16 mouse cellular contexts compared by ENCODE assay signal in genomic region chr11:87004960-87005755, GRCm38 (mm10). TPM values are rescaled to one million over a fixed set of nuclear protein-coding genes. Genes with fewer than 3 reads are reported as not detected.
A peak's percentile ranks its signal among the peaks of the same experiment; 100 is the strongest.
DNase-seq lines count a peak whose midpoint lies in the region; ATAC-seq and TF ChIP-seq lines count a peak whose summit lies in the region.
"Had no signal": no experiment of that assay in that cellular context is flagged by ENCODE, and none has a peak within 500 bp of the region (broad histone marks: within the 10 kb centered on the region; RNA-seq: fewer than 3 reads in every experiment).

No protein-coding gene starts in this region.

- DNase-seq in stomach, postnatal 0 days (ENCODE audit: low spot score), result no peak
- peak; percentile 52 for DNase-seq in kidney, postnatal 0 days (ENCODE audit: low spot score)
- DNase-seq in adrenal gland, postnatal 14 days, result no peak
- DNase-seq: gastrocnemius, postnatal 14 days; layer of hippocampus, adult 9-11 months had no signal

- no peak for ATAC-seq in intestine, embryonic 16.5 days
- ATAC-seq in intestine, embryonic 15.5 days, result no peak
- ATAC-seq in stomach, embryonic 14.5 days (ENCODE audit: insufficient number of reproducible peaks, insufficient read depth, low FRiP score, low read depth), result no peak
- no peak for ATAC-seq in stomach, postnatal 0 days (ENCODE audit: low FRiP score, low TSS enrichment)
- no peak for ATAC-seq in kidney, postnatal 0 days (replicated peaks; ENCODE audit: low FRiP score, low read depth)
- no peak for ATAC-seq in stomach, embryonic 15.5 days (ENCODE audit: insufficient read depth, low FRiP score, low read depth)
- ATAC-seq in forebrain, embryonic 15.5 days (replicated peaks), result no peak
- ATAC-seq: activated CD4-positive, CD25-positive, alpha-beta regulatory T cell, adult 4 months; forebrain, embryonic 13.5 days; liver, embryonic 12.5 days had no signal

- H3K9me3 ChIP-seq in intestine, embryonic 16.5 days (ENCODE audit: control insufficient read depth, low read length), result no peaks in the 10 kb centered on the region
- no peaks in the 10 kb centered on the region for H3K9me3 ChIP-seq in intestine, embryonic 15.5 days
- H3K9me3 ChIP-seq in stomach, embryonic 14.5 days (ENCODE audit: control insufficient read depth, low read depth, low read length), result no peaks in the 10 kb centered on the region
- no peaks in the 10 kb centered on the region for H3K9me3 ChIP-seq in stomach, postnatal 0 days (ENCODE audit: control insufficient read depth, low read length)
- no peaks in the 10 kb centered on the region for H3K9me3 ChIP-seq in kidney, postnatal 0 days (replicated peaks; ENCODE audit: low read length)
- no peaks in the 10 kb centered on the region for H3K9me3 ChIP-seq in stomach, embryonic 15.5 days
- no peaks in the 10 kb centered on the region for H3K9me3 ChIP-seq in forebrain, embryonic 15.5 days
- H3K9me3 ChIP-seq: forebrain, embryonic 13.5 days; G1E; liver, embryonic 12.5 days; midbrain, embryonic 12.5 days; neural tube, embryonic 13.5 days had no signal

- 50% methylated on average over 12 of the region's 12 CpGs for WGBS in intestine, embryonic 16.5 days
- 48% methylated on average over 12 of the region's 12 CpGs for WGBS in intestine, embryonic 15.5 days
- 52% methylated on average over 12 of the region's 12 CpGs for WGBS in stomach, embryonic 14.5 days
- WGBS in stomach, postnatal 0 days, result 48% methylated on average over 12 of the region's 12 CpGs
- WGBS in kidney, postnatal 0 days, result 31% methylated on average over 12 of the region's 12 CpGs
- WGBS in stomach, embryonic 15.5 days, result 48% methylated on average over 12 of the region's 12 CpGs
- 65% methylated on average over 12 of the region's 12 CpGs for WGBS in forebrain, embryonic 15.5 days

- H3K27me3 ChIP-seq in intestine, embryonic 16.5 days (replicated peaks; ENCODE audit: control insufficient read depth, insufficient read depth, low read length), result no peaks in the 10 kb centered on the region
- no peaks in the 10 kb centered on the region for H3K27me3 ChIP-seq in intestine, embryonic 15.5 days (replicated peaks)
- H3K27me3 ChIP-seq in stomach, embryonic 14.5 days (ENCODE audit: control insufficient read depth, insufficient read depth, low read length), result no peaks in the 10 kb centered on the region
- no peaks in the 10 kb centered on the region for H3K27me3 ChIP-seq in stomach, postnatal 0 days (ENCODE audit: control insufficient read depth, insufficient read depth, low read length)
- H3K27me3 ChIP-seq in kidney, postnatal 0 days (ENCODE audit: insufficient read depth, low read length), result no peaks in the 10 kb centered on the region
- no peaks in the 10 kb centered on the region for H3K27me3 ChIP-seq in stomach, embryonic 15.5 days (replicated peaks)
- H3K27me3 ChIP-seq in forebrain, embryonic 15.5 days, result no peaks in the 10 kb centered on the region
- H3K27me3 ChIP-seq: forebrain, embryonic 13.5 days; liver, embryonic 12.5 days; midbrain, embryonic 12.5 days; neural tube, embryonic 13.5 days had no signal

- H3K9ac ChIP-seq in intestine, embryonic 16.5 days (ENCODE audit: low read depth, low read length), result no peak overlapping the region
- no peak overlapping the region for H3K9ac ChIP-seq in intestine, embryonic 15.5 days
- no peak overlapping the region for H3K9ac ChIP-seq in stomach, embryonic 14.5 days (replicated peaks; ENCODE audit: low read depth, low read length)
- H3K9ac ChIP-seq in stomach, postnatal 0 days (ENCODE audit: low read length), result no peak overlapping the region
- no peak overlapping the region for H3K9ac ChIP-seq in kidney, postnatal 0 days (ENCODE audit: low read depth, low read length)
- no peak overlapping the region for H3K9ac ChIP-seq in stomach, embryonic 15.5 days
- H3K9ac ChIP-seq in forebrain, embryonic 15.5 days (replicated peaks), result no peak overlapping the region
- H3K9ac ChIP-seq: forebrain, embryonic 13.5 days; liver, embryonic 12.5 days; midbrain, embryonic 12.5 days; neural tube, embryonic 13.5 days had no signal

- no peak for TF ChIP-seq EP300 in stomach, postnatal 0 days (optimal IDR thresholded peaks at IDR 0.05)

- no peak for TF ChIP-seq CTCF in stomach, postnatal 0 days (IDR thresholded peaks at IDR 0.05; ENCODE audit: low read depth)
- no peak for TF ChIP-seq CTCF in kidney, postnatal 0 days (IDR thresholded peaks at IDR 0.05; ENCODE audit: low read depth)

- H3K4me3 ChIP-seq in intestine, embryonic 16.5 days (ENCODE audit: low read length), result no peak overlapping the region
- no peak overlapping the region for H3K4me3 ChIP-seq in intestine, embryonic 15.5 days (replicated peaks)
- H3K4me3 ChIP-seq in stomach, embryonic 14.5 days (ENCODE audit: low read depth, low read length), result no peak overlapping the region
- no peak overlapping the region for H3K4me3 ChIP-seq in stomach, postnatal 0 days (ENCODE audit: low read depth, low read length)
- no peak overlapping the region for H3K4me3 ChIP-seq in kidney, postnatal 0 days (replicated peaks; ENCODE audit: low read depth, low read length)
- H3K4me3 ChIP-seq in stomach, embryonic 15.5 days (replicated peaks), result no peak overlapping the region
- no peak overlapping the region for H3K4me3 ChIP-seq in forebrain, embryonic 15.5 days
- H3K4me3 ChIP-seq: forebrain, embryonic 13.5 days; liver, embryonic 12.5 days; midbrain, embryonic 12.5 days; neural tube, embryonic 13.5 days had no signal

- no peak overlapping the region for H3K4me2 ChIP-seq in intestine, embryonic 16.5 days (ENCODE audit: low read depth, low read length)
- H3K4me2 ChIP-seq in intestine, embryonic 15.5 days (replicated peaks), result no peak overlapping the region
- H3K4me2 ChIP-seq in stomach, embryonic 14.5 days (replicated peaks; ENCODE audit: low read depth, low read length), result no peak overlapping the region
- no peak overlapping the region for H3K4me2 ChIP-seq in stomach, postnatal 0 days (replicated peaks; ENCODE audit: low read depth)
- no peak overlapping the region for H3K4me2 ChIP-seq in kidney, postnatal 0 days (ENCODE audit: low read length)
- H3K4me2 ChIP-seq in stomach, embryonic 15.5 days, result no peak overlapping the region
- H3K4me2 ChIP-seq in forebrain, embryonic 15.5 days (replicated peaks), result no peak overlapping the region
- H3K4me2 ChIP-seq: forebrain, embryonic 13.5 days; liver, embryonic 12.5 days; midbrain, embryonic 12.5 days; neural tube, embryonic 13.5 days had no signal

- H3K27ac ChIP-seq in intestine, embryonic 16.5 days (ENCODE audit: low read length), result peak overlapping the region; percentile 54; the same call in 1 of the 2 replicates
- H3K27ac ChIP-seq in intestine, embryonic 15.5 days, result no peak overlapping the region; the same call in 1 of the 2 replicates
- H3K27ac ChIP-seq in stomach, embryonic 14.5 days (ENCODE audit: low read length), result 0 out of 2 replicates have a peak overlapping the region, but pooled peaks have one; percentile 27
- no peak overlapping the region for H3K27ac ChIP-seq in stomach, postnatal 0 days (replicated peaks)
- H3K27ac ChIP-seq in kidney, postnatal 0 days, result peak overlapping the region; percentile 66
- peak overlapping the region; percentile 49; the same call in 1 of the 2 replicates for H3K27ac ChIP-seq in stomach, embryonic 15.5 days
- no peak overlapping the region for H3K27ac ChIP-seq in forebrain, embryonic 15.5 days (replicated peaks)
- H3K27ac ChIP-seq: forebrain, embryonic 13.5 days; liver, embryonic 12.5 days; midbrain, embryonic 12.5 days; neural tube, embryonic 13.5 days had no signal

- H3K4me1 ChIP-seq in intestine, embryonic 16.5 days (ENCODE audit: control insufficient read depth, insufficient read depth, low read length), result peaks cover 3% of the 10 kb centered on the region; the same call in 1 of the 2 replicates
- H3K4me1 ChIP-seq in intestine, embryonic 15.5 days (replicated peaks), result peaks cover 5% of the 10 kb centered on the region; the same call in 1 of the 2 replicates
- H3K4me1 ChIP-seq in stomach, embryonic 14.5 days (ENCODE audit: control insufficient read depth, insufficient read depth, low read length), result no peaks in the 10 kb centered on the region
- H3K4me1 ChIP-seq in stomach, postnatal 0 days (replicated peaks; ENCODE audit: control insufficient read depth, insufficient read depth), result 0 out of 2 replicates have a peak, but pooled peaks cover 2% of the 10 kb centered on the region
- H3K4me1 ChIP-seq in kidney, postnatal 0 days (replicated peaks; ENCODE audit: insufficient read depth, low read length), result peaks cover 8% of the 10 kb centered on the region; the same call in 1 of the 2 replicates
- H3K4me1 ChIP-seq in stomach, embryonic 15.5 days, result no peaks in the 10 kb centered on the region
- peaks cover 5% of the 10 kb centered on the region for H3K4me1 ChIP-seq in forebrain, embryonic 15.5 days

- no peaks in the 10 kb centered on the region for H3K36me3 ChIP-seq in intestine, embryonic 16.5 days (ENCODE audit: control insufficient read depth, insufficient read depth, low read length)
- no peaks in the 10 kb centered on the region for H3K36me3 ChIP-seq in intestine, embryonic 15.5 days
- no peaks in the 10 kb centered on the region for H3K36me3 ChIP-seq in stomach, embryonic 14.5 days (ENCODE audit: control insufficient read depth, insufficient read depth, low read length)
- H3K36me3 ChIP-seq in stomach, postnatal 0 days (ENCODE audit: control insufficient read depth, insufficient read depth, low read length), result no peaks in the 10 kb centered on the region
- no peaks in the 10 kb centered on the region for H3K36me3 ChIP-seq in kidney, postnatal 0 days (ENCODE audit: insufficient read depth, low read length)
- H3K36me3 ChIP-seq in stomach, embryonic 15.5 days, result no peaks in the 10 kb centered on the region
- no peaks in the 10 kb centered on the region for H3K36me3 ChIP-seq in forebrain, embryonic 15.5 days
- H3K36me3 ChIP-seq: G1E; liver, embryonic 12.5 days; midbrain, embryonic 12.5 days; neural tube, embryonic 13.5 days had no signal

RNA-seq across cellular contexts. Expression of gene Ypel2, which starts 11.7 kb away (rescaled TPM):
- 7.5 and 8.6 TPM in 2 replicates for polyA plus RNA-seq in intestine, embryonic 16.5 days (2015; fragmentation: Nextera tagmentation; extraction: Ambion mirVana)
- 7.5 TPM in 2 replicates for polyA plus RNA-seq in intestine, embryonic 15.5 days (2015; fragmentation: Nextera tagmentation; extraction: Ambion mirVana)
- 6.6 and 7.5 TPM in 2 replicates for polyA plus RNA-seq in stomach, embryonic 14.5 days (2014; fragmentation: Nextera tagmentation; extraction: Ambion mirVana)
- 3.9 and 4.0 TPM in 2 replicates for polyA plus RNA-seq in stomach, postnatal 0 days (2015; fragmentation: Nextera tagmentation; extraction: Ambion mirVana)
- 10.6 and 11.1 TPM in 2 replicates for polyA plus RNA-seq in kidney, postnatal 0 days (2015; fragmentation: Nextera tagmentation; extraction: Ambion mirVana)
- 7.7 and 10.0 TPM in 2 replicates for polyA plus RNA-seq in stomach, embryonic 15.5 days (2015; fragmentation: Nextera tagmentation; extraction: Ambion mirVana)
- polyA plus RNA-seq in forebrain, embryonic 15.5 days (2015; fragmentation: Nextera tagmentation; extraction: Ambion mirVana), result 8.1 and 8.3 TPM in 2 replicates
- total RNA-seq in adrenal gland, postnatal 14 days (2021), result 20.0 and 22.1 TPM in 2 replicates

Comparison
In these comparisons a context has a peak if more than half of its experiments do, and no peak if none do; other contexts are left out.
1. H3K27ac ChIP-seq: peak in intestine, embryonic 16.5 days (single experiment), stomach, embryonic 14.5 days (single experiment), kidney, postnatal 0 days (single experiment) and stomach, embryonic 15.5 days (single experiment); none in intestine, embryonic 15.5 days (single experiment), stomach, postnatal 0 days (single experiment) and forebrain, embryonic 15.5 days (single experiment).